Mouse (Mus musculus) hindbrain, embryonic 15.5 days (tissue): ENCODE measurements around the gene Nod1. TPM values are rescaled to one million over a fixed set of nuclear protein-coding genes. Genes with fewer than 3 reads are reported as not detected.

Experiments used
- ATAC-seq: fragments of 200-750 bp; cut with Nextera tagmentation; 2 replicates; pipeline ENCODE4 v1.8.0; 2017; ENCODE audit warnings: low read depth, moderate number of reproducible peaks, moderate TSS enrichment; ENCODE audit not compliant: low FRiP score
- H3K27ac ChIP-seq: fragments of 300-500 bp; sonication (generic); replicated peaks from 2 replicates; pipeline ENCODE4 v1.5.1; 2015; ENCODE audit warnings: mild to moderate bottlenecking, inconsistent platforms
- H3K27me3 ChIP-seq: fragments of 300-500 bp; sonication (generic); 2 replicates; pipeline ENCODE4 v1.6.1; 2015; ENCODE audit warnings: control low read depth, inconsistent platforms
- H3K36me3 ChIP-seq: fragments of 300-500 bp; sonication (generic); 2 replicates; pipeline ENCODE4 v1.6.1; 2015; ENCODE audit warnings: control low read depth, inconsistent platforms
- H3K4me1 ChIP-seq: fragments of 300-500 bp; sonication (generic); replicated peaks from 2 replicates; pipeline ENCODE4 v1.6.1; 2015; ENCODE audit warnings: control low read depth, inconsistent platforms
- H3K4me2 ChIP-seq: fragments of 300-500 bp; sonication (generic); 2 replicates; pipeline ENCODE4 v1.6.1; 2015; ENCODE audit warnings: moderate library complexity, mild to moderate bottlenecking, inconsistent platforms
- H3K4me3 ChIP-seq: fragments of 300-500 bp; sonication (generic); 2 replicates; pipeline ENCODE4 v1.5.1; 2015; ENCODE audit warnings: mild to moderate bottlenecking, inconsistent platforms
- H3K9ac ChIP-seq: fragments of 300-500 bp; sonication (generic); 2 replicates; pipeline ENCODE4 v1.6.1; 2015; ENCODE audit warnings: inconsistent platforms
- H3K9me3 ChIP-seq: fragments of 300-500 bp; sonication (generic); 2 replicates; pipeline ENCODE4 v1.6.1; 2016; ENCODE audit warnings: control low read depth, inconsistent platforms
- WGBS: fragments of 180-500 bp; shearing (Covaris S2); methylation state at CpG from one replicate; pipeline ENCODE4 v1.1.7; 2015; 5-methylcytosine and 5-hydroxymethylcytosine counted together
- polyA plus RNA-seq: library from polyadenylated mRNA; unstranded; fragments of >200 nt; fragmentation: Nextera tagmentation; extraction: Ambion mirVana; gene quantifications from 2 replicates; pipeline ENCODE4 v1.2.1, GENCODE M21; 2015

The Nod1 gene
- 3.2 and 3.9 TPM in 2 replicates for polyA plus RNA-seq

- no peaks in the 10 kb centered on the region for H3K9me3 ChIP-seq
- peak; percentile 90 for ATAC-seq
- WGBS, result 2% methylated on average over 51 of the region's 53 CpGs
- peaks cover 17% of the 10 kb centered on the region for H3K27me3 ChIP-seq
- peak within 1 kb of the TSS; percentile 40 for H3K9ac ChIP-seq
- H3K27ac ChIP-seq, result peak within 1 kb of the TSS; percentile 71
- H3K4me3 ChIP-seq, result peak within 1 kb of the TSS; percentile 66
- peaks cover 13% of the 10 kb centered on the region for H3K4me1 ChIP-seq
- peak within 1 kb of the TSS; percentile 97 for H3K4me2 ChIP-seq
- no peaks in the 10 kb centered on the region for H3K36me3 ChIP-seq
Measured at GRCm38 (mm10) chr6:54972111-54972928, at the start of gene Nod1. Gene Nod1, minus strand, starts transcription at chr6:54972612.

GRCm38 (mm10) chr6:55021806-55022205, 49.4 kb upstream of the Nod1 start:
- H3K27ac ChIP-seq, result no peak overlapping the region
- H3K4me2 ChIP-seq, result no peak overlapping the region
- 0 out of 2 replicates have a peak, but pooled peaks cover 7% of the 10 kb centered on the region for H3K27me3 ChIP-seq
- H3K4me1 ChIP-seq, result 0 out of 2 replicates have a peak, but pooled peaks cover under 1% of the 10 kb centered on the region
- no peaks in the 10 kb centered on the region for H3K36me3 ChIP-seq
- WGBS, result 89% methylated on average over 7 of the region's 7 CpGs
- no peaks in the 10 kb centered on the region for H3K9me3 ChIP-seq
- ATAC-seq, result no peak
- H3K4me3 ChIP-seq, result no peak overlapping the region
- no peak overlapping the region for H3K9ac ChIP-seq

GRCm38 (mm10) chr6:55018417-55018816, 46.0 kb upstream of the Nod1 start:
- Histone ChIP-seq H3K27me3 (0 out of 2 replicates have a peak, but pooled peaks cover 7% of the 10 kb centered on the region), H3K9me3 (no peaks in the 10 kb centered on the region), H3K4me2 (no peak overlapping the region), H3K27ac (no peak overlapping the region), H3K9ac (no peak overlapping the region), H3K4me3 (no peak overlapping the region), H3K4me1 (0 out of 2 replicates have a peak, but pooled peaks cover 6% of the 10 kb centered on the region), H3K36me3 (no peaks in the 10 kb centered on the region)
- no peak for ATAC-seq
- WGBS, result 80% methylated on average over 2 of the region's 2 CpGs

GRCm38 (mm10) chr6:55016710-55017583, 44.5 kb upstream of the Nod1 start:
- H3K9me3 ChIP-seq, result no peaks in the 10 kb centered on the region
- 0 out of 2 replicates have a peak overlapping the region, but pooled peaks have one; percentile 14 for H3K4me2 ChIP-seq
- 0 out of 2 replicates have a peak, but pooled peaks cover 6% of the 10 kb centered on the region for H3K4me1 ChIP-seq
- H3K9ac ChIP-seq, result no peak overlapping the region
- no peak overlapping the region for H3K27ac ChIP-seq
- H3K36me3 ChIP-seq, result no peaks in the 10 kb centered on the region
- 29% methylated on average over 15 of the region's 15 CpGs for WGBS
- H3K27me3 ChIP-seq, result 0 out of 2 replicates have a peak, but pooled peaks cover 7% of the 10 kb centered on the region
- H3K4me3 ChIP-seq, result no peak overlapping the region
- ATAC-seq, result peak; percentile 83

- ATAC-seq, result peak; percentile 50; the same call in 1 of the 2 replicates
- no peaks in the 10 kb centered on the region for H3K36me3 ChIP-seq
- 0 out of 2 replicates have a peak, but pooled peaks cover 6% of the 10 kb centered on the region for H3K4me1 ChIP-seq
- no peak overlapping the region for H3K9ac ChIP-seq
- H3K27me3 ChIP-seq, result 0 out of 2 replicates have a peak, but pooled peaks cover 7% of the 10 kb centered on the region
- WGBS, result 26% methylated on average over 5 of the region's 5 CpGs
- H3K4me2 ChIP-seq, result no peak overlapping the region
- no peak overlapping the region for H3K4me3 ChIP-seq
- H3K27ac ChIP-seq, result no peak overlapping the region
- no peaks in the 10 kb centered on the region for H3K9me3 ChIP-seq
Measured at GRCm38 (mm10) chr6:55016236-55016635, 43.8 kb upstream of the Nod1 start.

GRCm38 (mm10) chr6:55014184-55014583, 41.8 kb upstream of the Nod1 start:
- H3K9ac ChIP-seq, result no peak overlapping the region
- WGBS, result 89% methylated on average over 3 of the region's 3 CpGs
- H3K27me3 ChIP-seq, result 0 out of 2 replicates have a peak, but pooled peaks cover 7% of the 10 kb centered on the region
- no peaks in the 10 kb centered on the region for H3K36me3 ChIP-seq
- no peak overlapping the region for H3K4me2 ChIP-seq
- no peak for ATAC-seq
- no peaks in the 10 kb centered on the region for H3K9me3 ChIP-seq
- peaks cover 16% of the 10 kb centered on the region for H3K4me1 ChIP-seq
- H3K4me3 ChIP-seq, result no peak overlapping the region
- H3K27ac ChIP-seq, result no peak overlapping the region

- peaks cover 16% of the 10 kb centered on the region for H3K4me1 ChIP-seq
- 85% methylated on average over 7 of the region's 7 CpGs for whole genome bisulfite sequencing
- no peak overlapping the region for H3K4me2 ChIP-seq
- ATAC-seq, result no peak
- no peak overlapping the region for H3K9ac ChIP-seq
- H3K27ac ChIP-seq, result no peak overlapping the region
- H3K9me3 ChIP-seq, result no peaks in the 10 kb centered on the region
- H3K4me3 ChIP-seq, result no peak overlapping the region
- H3K27me3 ChIP-seq, result no peaks in the 10 kb centered on the region
- no peaks in the 10 kb centered on the region for H3K36me3 ChIP-seq
Measured at GRCm38 (mm10) chr6:55012516-55012915, 40.1 kb upstream of the Nod1 start.

GRCm38 (mm10) chr6:55010330-55011091, 38.1 kb upstream of the Nod1 start:
- 55% methylated on average over 4 of the region's 4 CpGs for WGBS
- Histone ChIP-seq H3K4me2 (peak overlapping the region; percentile 49), H3K36me3 (no peaks in the 10 kb centered on the region), H3K9me3 (no peaks in the 10 kb centered on the region), H3K27ac (peak overlapping the region; percentile 59), H3K4me3 (no peak overlapping the region), H3K4me1 (peaks cover 10% of the 10 kb centered on the region), H3K9ac (no peak overlapping the region), H3K27me3 (no peaks in the 10 kb centered on the region)
- 0 out of 2 replicates have a peak, but pooled peaks have one; percentile 23 for ATAC-seq

GRCm38 (mm10) chr6:55009391-55010230, 37.2 kb upstream of the Nod1 start:
- WGBS, result 11% methylated on average over 16 of the region's 16 CpGs
- Histone ChIP-seq H3K4me3 (peak overlapping the region; percentile 22), H3K36me3 (no peaks in the 10 kb centered on the region), H3K27me3 (no peaks in the 10 kb centered on the region), H3K27ac (peak overlapping the region; percentile 78), H3K4me2 (peak overlapping the region; percentile 49), H3K4me1 (peaks cover 10% of the 10 kb centered on the region), H3K9me3 (no peaks in the 10 kb centered on the region), H3K9ac (no peak overlapping the region)
- ATAC-seq, result peak; percentile 83

GRCm38 (mm10) chr6:55008401-55008800, 36.0 kb upstream of the Nod1 start:
- no peak overlapping the region for H3K9ac ChIP-seq
- H3K27me3 ChIP-seq, result no peaks in the 10 kb centered on the region
- no peak overlapping the region for H3K4me2 ChIP-seq
- peaks cover 10% of the 10 kb centered on the region for H3K4me1 ChIP-seq
- H3K9me3 ChIP-seq, result no peaks in the 10 kb centered on the region
- no peak overlapping the region for H3K27ac ChIP-seq
- 90% methylated on average over 8 of the region's 8 CpGs for WGBS
- ATAC-seq, result no peak
- H3K36me3 ChIP-seq, result no peaks in the 10 kb centered on the region
- H3K4me3 ChIP-seq, result no peak overlapping the region
